Mouse (Mus musculus) myocyte (in vitro differentiated cells): ENCODE results near the gene Man2a1. TPM values are rescaled to one million over a fixed set of nuclear protein-coding genes. Genes with fewer than 3 reads are reported as not detected.
"Not testable (repeated sequence)": the region's sequence is repeated elsewhere in the genome, so short reads cannot be mapped to it uniquely, and the experiment has no call there.

ENCODE experiments used
- H3K27me3 ChIP-seq: one replicate; pipeline ENCODE4 v1.6.1; 2011; ENCODE audit not compliant: control insufficient read depth, insufficient read depth, insufficient read length
- H3K36me3 ChIP-seq: one replicate; pipeline ENCODE4 v1.6.1; 2011; ENCODE audit not compliant: control insufficient read depth, insufficient read depth
- H3K4me2 ChIP-seq: one replicate; pipeline ENCODE4 v1.6.1; 2011; ENCODE audit warnings: low read depth, control low read depth
- H3K4me3 ChIP-seq: one replicate; pipeline ENCODE4 v1.5.1; 2011; ENCODE audit warnings: mild to moderate bottlenecking, control low read depth, moderate library complexity
- H3K79me2 ChIP-seq: one replicate; pipeline ENCODE4 v1.6.1; 2011; ENCODE audit not compliant: control insufficient read depth, insufficient read depth
- H3ac ChIP-seq: one replicate; pipeline ENCODE4 v1.6.1; 2011; ENCODE audit not compliant: control insufficient read depth, insufficient read length
- CEBPB ChIP-seq: IDR thresholded peaks from 2 replicates; pipeline ENCODE4 v1.6.1; 2011; ENCODE audit warnings: mild to moderate bottlenecking, moderate library complexity; ENCODE audit not compliant: poor library complexity, insufficient read depth, severe bottlenecking
- E2F4 ChIP-seq: IDR thresholded peaks from one replicate; pipeline ENCODE4 v1.6.1; 2011; ENCODE audit warnings: mild to moderate bottlenecking, control low read depth, moderate library complexity; ENCODE audit not compliant: insufficient read depth
- MAX ChIP-seq: IDR thresholded peaks from one replicate; pipeline ENCODE4 v1.6.1; 2011; ENCODE audit warnings: low read depth, mild to moderate bottlenecking, control low read depth
- MYOD1 ChIP-seq, 3 experiments: IDR thresholded peaks; one replicate each; pipeline ENCODE4 v1.6.1; 2011; ENCODE audit warnings: control low read depth in 2 of 3, low read depth in 2 of 3, mild to moderate bottlenecking in 2 of 3, moderate library complexity in 1 of 3; ENCODE audit not compliant: insufficient read length in 2 of 3, control insufficient read depth in 1 of 3
- MYOG ChIP-seq, 3 experiments: IDR thresholded peaks; one replicate each; pipeline ENCODE4 v1.6.1; 2011; ENCODE audit warnings: control low read depth in 2 of 3, low read depth in 2 of 3, mild to moderate bottlenecking in 2 of 3; ENCODE audit not compliant: insufficient read length in 2 of 3, control insufficient read depth in 1 of 3, insufficient read depth in 1 of 3
- POLR2A ChIP-seq: IDR thresholded peaks from one replicate; pipeline ENCODE4 v1.6.1; 2011; ENCODE audit warnings: low read depth, mild to moderate bottlenecking, control low read depth, moderate library complexity; ENCODE audit not compliant: insufficient read length
- POLR2AphosphoS2 ChIP-seq: IDR thresholded peaks from one replicate; pipeline ENCODE4 v1.6.1; 2011; ENCODE audit warnings: low read depth, control low read depth; ENCODE audit not compliant: insufficient read length
- REST ChIP-seq: IDR thresholded peaks from one replicate; pipeline ENCODE4 v1.6.1; 2011; ENCODE audit warnings: mild to moderate bottlenecking, control low read depth, moderate library complexity; ENCODE audit not compliant: insufficient read depth, insufficient read length
- SRF ChIP-seq: IDR thresholded peaks from one replicate; pipeline ENCODE4 v1.6.1; 2011; ENCODE audit warnings: low read depth; ENCODE audit not compliant: control insufficient read depth, insufficient read length
- TCF12 ChIP-seq: IDR thresholded peaks from one replicate; pipeline ENCODE4 v1.6.1; 2011; ENCODE audit warnings: mild to moderate bottlenecking, control low read depth; ENCODE audit not compliant: poor library complexity, insufficient read depth, severe bottlenecking
- TCF3 ChIP-seq: IDR thresholded peaks from one replicate; pipeline ENCODE4 v1.6.1; 2011; ENCODE audit warnings: low read depth, control low read depth; ENCODE audit not compliant: insufficient read length
- USF1 ChIP-seq: IDR thresholded peaks from one replicate; pipeline ENCODE4 v1.6.1; 2011; ENCODE audit warnings: low read depth, mild to moderate bottlenecking, control low read depth, moderate library complexity
- polyA plus RNA-seq: library from polyadenylated mRNA; unstranded; fragments of >200 nt; fragmentation: generic; extraction: Trizol; gene quantifications from one replicate; pipeline ENCODE4 v1.2.1, GENCODE M21; 2012; ENCODE audit warnings: missing spikeins

Gene Man2a1
- polyA plus RNA-seq, 1 experiment: 8.6 TPM

DNA sequence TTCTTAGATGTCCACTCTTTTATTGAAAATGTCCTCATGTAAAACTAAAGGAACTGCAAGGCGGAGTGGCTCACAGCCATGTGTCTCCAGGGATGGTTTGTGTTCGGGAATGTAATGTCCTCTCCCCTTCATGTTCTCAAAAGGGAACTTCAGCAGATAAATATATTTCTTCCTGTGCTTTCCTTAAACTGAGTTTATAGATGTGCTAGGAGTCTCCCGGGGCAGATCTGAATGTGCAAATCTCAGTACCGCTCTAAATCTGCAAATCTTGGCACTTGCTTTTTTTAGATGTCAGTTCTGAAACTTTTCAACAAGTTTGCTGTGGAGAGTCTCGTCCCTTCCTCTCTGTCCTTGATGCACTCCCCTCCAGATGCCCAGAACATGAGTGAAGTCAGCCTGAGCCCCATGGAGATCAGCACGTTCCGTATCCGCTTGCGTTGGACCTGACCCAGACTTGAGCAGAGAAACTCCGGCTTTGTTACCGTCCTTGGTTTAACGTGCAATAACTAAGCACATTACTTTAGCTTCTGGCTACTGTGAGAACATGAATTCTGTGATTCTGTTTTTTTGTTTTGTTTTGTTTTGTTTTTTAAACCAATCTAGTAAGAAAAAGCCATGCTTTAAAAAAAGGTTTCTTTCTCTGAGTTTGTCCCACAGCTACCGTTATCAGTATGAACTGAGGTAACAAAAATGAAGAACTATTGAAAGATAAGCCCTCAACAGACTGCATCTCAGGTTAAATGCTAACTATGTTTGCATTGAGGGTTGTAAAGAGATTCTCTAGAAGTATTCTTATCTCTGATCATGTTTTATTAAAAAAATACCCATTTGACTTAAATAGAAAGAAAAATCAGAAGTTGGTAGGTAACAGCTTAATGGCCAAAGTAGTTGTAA lies 151.8 kb downstream of the Man2a1 start:
- Histone ChIP-seq H3ac (no peak overlapping the region), H3K4me2 (no peak overlapping the region), H3K79me2 (no peaks in the 10 kb centered on the region), H3K27me3 (no peaks in the 10 kb centered on the region), H3K4me3 (no peak overlapping the region), H3K36me3 (peaks cover 12% of the 10 kb centered on the region)
- no peak for TF ChIP-seq TCF12
- TF ChIP-seq USF1: no peak
- TF ChIP-seq POLR2AphosphoS2: no peak
- TF ChIP-seq MAX: no peak
- TF ChIP-seq CEBPB: no peak
- TF ChIP-seq TCF3: no peak
- TF ChIP-seq SRF: no peak
- no peak for TF ChIP-seq MYOG (IDR thresholded peaks at IDR 0.05; ENCODE audit: control insufficient read depth in 1 of 3, insufficient read depth in 1 of 3, insufficient read length in 2 of 3, low read depth in 2 of 3)
- TF ChIP-seq E2F4: no peak
- TF ChIP-seq REST: no peak
- no peak for TF ChIP-seq MYOD1 (IDR thresholded peaks at IDR 0.05; ENCODE audit: control insufficient read depth in 1 of 3, insufficient read length in 2 of 3, low read depth in 2 of 3)
- TF ChIP-seq POLR2A: no peak

DNA sequence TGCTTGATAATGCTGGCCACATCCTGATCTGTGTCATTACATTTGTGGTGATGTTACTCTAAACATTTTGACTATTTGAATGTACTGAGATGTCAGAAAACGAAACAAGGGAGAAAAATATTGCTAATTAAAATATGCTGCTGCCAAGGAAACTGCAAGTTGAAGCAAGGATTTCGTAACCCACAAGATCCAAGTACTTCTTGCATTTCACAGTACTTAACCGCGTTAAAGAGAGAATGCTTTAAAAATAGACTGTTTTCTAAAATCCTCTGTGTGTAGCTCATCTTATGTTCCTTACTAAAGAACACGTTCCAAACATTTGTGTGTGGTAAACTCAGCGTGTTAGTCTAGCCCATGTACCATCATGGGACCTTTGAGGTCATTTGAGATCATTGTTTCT lies 153.0 kb downstream of the Man2a1 start:
- H3K36me3 ChIP-seq: peaks cover 12% of the 10 kb centered on the region
- H3K4me3 ChIP-seq: no peak overlapping the region
- H3ac ChIP-seq: no peak overlapping the region
- no peak overlapping the region for H3K4me2 ChIP-seq
- TF ChIP-seq REST: no peak
- TF ChIP-seq POLR2AphosphoS2: no peak
- no peak for TF ChIP-seq USF1
- TF ChIP-seq POLR2A: no peak
- TF ChIP-seq SRF: no peak
- no peak for TF ChIP-seq MYOD1 (IDR thresholded peaks at IDR 0.05; ENCODE audit: control insufficient read depth in 1 of 3, insufficient read length in 2 of 3, low read depth in 2 of 3)
- TF ChIP-seq TCF3: no peak
- no peak for TF ChIP-seq CEBPB
- TF ChIP-seq MAX: no peak
- no peak for TF ChIP-seq E2F4
- no peak for TF ChIP-seq TCF12
- TF ChIP-seq MYOG (IDR thresholded peaks at IDR 0.05; ENCODE audit: control insufficient read depth in 1 of 3, insufficient read depth in 1 of 3, insufficient read length in 2 of 3, low read depth in 2 of 3): no peak
- H3K79me2 ChIP-seq: no peaks in the 10 kb centered on the region
- no peaks in the 10 kb centered on the region for H3K27me3 ChIP-seq

DNA sequence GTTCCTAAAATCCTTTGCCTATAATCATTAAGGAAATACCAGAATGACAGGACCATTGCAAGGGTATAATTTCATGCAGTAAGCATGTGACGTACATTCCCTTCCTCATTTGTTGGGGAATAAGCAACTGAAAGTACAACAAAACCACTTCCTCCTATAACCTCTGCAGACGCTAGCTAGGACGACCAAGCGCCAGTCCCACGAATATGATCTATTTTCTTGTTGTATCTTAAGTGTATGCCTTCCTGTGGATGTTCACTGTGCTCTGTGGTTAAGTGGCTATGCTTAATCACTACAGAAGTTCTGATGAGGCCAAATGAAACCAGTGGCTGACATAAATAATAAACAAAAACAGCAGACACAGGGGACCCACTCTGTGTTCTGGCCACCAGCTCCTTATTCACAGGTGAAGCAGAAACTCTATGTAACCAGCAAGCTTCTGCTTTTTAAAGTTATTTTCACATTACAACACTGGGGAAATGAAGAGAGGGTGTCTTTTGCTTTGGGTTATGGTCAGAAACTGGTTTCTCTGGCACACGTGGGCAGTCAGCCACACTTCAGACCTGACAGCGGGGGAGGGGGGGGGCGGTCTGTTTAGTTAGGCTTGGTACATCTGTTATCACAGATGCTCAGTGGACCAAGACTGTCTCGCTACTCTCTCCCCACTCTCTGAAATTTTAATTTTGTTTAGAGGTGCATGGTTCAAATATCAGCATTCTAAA lies 153.8 kb downstream of the Man2a1 start:
- Histone ChIP-seq H3ac (no peak overlapping the region), H3K27me3 (no peaks in the 10 kb centered on the region), H3K36me3 (peaks cover 12% of the 10 kb centered on the region), H3K4me3 (no peak overlapping the region), H3K4me2 (no peak overlapping the region), H3K79me2 (no peaks in the 10 kb centered on the region)
- TF ChIP-seq POLR2A (no peak), SRF (no peak), CEBPB (no peak), TCF3 (no peak), E2F4 (no peak), MAX (no peak), MYOD1 (IDR thresholded peaks at IDR 0.05; ENCODE audit: control insufficient read depth in 1 of 3, insufficient read length in 2 of 3, low read depth in 2 of 3) (no peak)

DNA sequence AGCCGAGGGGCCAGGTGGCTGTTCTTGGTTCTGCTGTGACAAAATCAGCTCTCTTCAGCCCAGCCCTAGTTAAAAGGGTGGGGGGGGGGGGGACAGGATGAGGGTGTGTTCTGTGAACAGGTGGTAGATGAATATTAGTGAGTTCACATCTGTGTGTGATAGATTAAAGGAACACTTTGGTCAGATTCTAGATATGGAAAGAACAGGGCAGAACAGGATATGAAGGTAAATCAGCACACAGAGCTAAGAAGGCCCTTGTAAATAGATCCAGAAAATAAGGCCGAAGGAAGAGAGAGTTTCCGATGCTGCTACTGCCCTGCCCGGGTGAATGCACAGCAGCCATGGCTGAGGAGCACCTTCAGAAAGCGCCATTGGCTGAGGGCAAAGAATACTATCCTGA lies 154.7 kb downstream of the Man2a1 start:
- Histone ChIP-seq H3K4me3 (no peak overlapping the region), H3ac (no peak overlapping the region), H3K36me3 (peaks cover 12% of the 10 kb centered on the region), H3K79me2 (no peaks in the 10 kb centered on the region), H3K4me2 (no peak overlapping the region), H3K27me3 (no peaks in the 10 kb centered on the region)
- no peak for TF ChIP-seq CEBPB

DNA sequence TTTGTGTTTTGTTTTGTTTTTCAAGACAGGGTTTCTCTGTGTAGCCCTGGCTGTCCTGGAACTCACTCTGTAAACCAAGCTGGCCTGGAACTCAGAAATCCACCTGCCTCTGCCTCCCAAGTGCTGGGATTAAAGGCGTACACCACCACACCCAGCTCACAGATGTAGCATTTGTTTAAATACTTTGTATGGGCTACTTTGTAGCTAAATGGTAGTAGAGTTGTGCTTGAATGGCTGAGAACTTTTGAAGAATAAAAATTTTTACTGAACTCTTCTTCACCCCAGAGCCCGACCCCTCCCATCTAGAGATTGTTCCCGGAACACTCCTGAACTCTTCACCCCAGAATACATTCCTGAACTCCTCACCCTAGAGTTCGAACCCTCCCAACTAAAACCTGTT lies 162.1 kb downstream of the Man2a1 start:
- H3K36me3 ChIP-seq, H3ac ChIP-seq, H3K4me2 ChIP-seq, H3K27me3 ChIP-seq, H3K79me2 ChIP-seq, H3K4me3 ChIP-seq: not testable (repeated sequence)
